Mouse (Mus musculus) left cerebral cortex, postnatal 25 days (tissue): ENCODE results near the gene Slc6a6. TPM values are rescaled to one million over a fixed set of nuclear protein-coding genes. Genes with fewer than 3 reads are reported as not detected.
A peak's percentile ranks its signal among the peaks of the same experiment; 100 is the strongest.

Source experiments
- DNase-seq, 2 experiments: peaks; one replicate each; pipeline ENCODE4 v3.0.0; 2022; ENCODE audit warnings: low spot score in 2 of 2, mixed read lengths in 1 of 2
- intact Hi-C: fragments of 180-260 bp; cut with DNase I; formaldehyde crosslinking; loops from one replicate; pipeline ENCODE4 v1.15.1; 2025
- total RNA-seq, 2 experiments: library from RNA; stranded (reverse); gene quantifications; 2 replicates each; pipeline ENCODE4 v1.2.3; 2021

The Slc6a6 gene
- total RNA-seq, 2 experiments from 2014 or later, result 128 to 149 TPM

GRCm38 (mm10) chr6:91715023-91715422 lies 31.2 kb downstream of the Slc6a6 start:
- intact Hi-C loops, result no loop called here
- no peak for DNase-seq

DNA sequence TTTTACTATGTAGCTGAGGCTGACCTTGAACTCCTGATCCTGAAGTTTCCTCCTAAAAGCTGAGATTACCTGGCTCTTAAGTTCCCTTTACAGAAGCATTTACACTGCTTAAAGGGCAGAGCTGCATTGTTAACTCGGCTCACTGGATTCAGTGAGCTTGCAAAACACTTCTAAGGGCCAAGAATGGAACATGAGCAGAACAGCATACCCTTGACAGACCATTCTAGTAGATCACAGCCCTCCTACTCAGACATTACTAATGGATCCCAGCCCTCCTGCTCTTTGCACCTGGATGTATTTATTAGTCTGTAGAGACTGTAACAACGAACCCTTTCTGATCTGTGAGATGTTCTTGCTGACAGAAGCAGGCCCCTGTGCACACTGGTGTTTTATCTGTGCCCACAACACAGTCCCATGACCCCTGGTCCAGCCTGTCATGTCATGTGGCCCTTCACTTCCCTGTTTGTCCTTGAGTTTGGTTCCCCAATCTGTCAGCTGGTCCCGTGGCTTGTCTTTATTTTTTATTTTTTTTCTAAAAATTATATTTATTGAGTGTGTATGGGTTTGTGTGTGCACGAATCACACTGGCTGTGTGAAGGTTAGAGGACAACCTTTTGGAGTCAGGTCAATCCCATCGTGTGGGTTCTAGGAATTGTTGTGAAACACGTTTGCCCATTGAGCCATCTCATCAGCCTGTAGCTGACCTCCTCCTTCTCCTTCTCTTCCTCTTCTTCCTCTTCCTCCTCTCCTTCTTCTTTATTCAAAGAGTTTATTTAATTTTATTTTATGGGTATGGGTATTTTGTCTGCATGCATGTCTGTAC lies 32.3 kb downstream of the Slc6a6 start:
- intact Hi-C loops, result no loop called here
- no peak for DNase-seq

DNA sequence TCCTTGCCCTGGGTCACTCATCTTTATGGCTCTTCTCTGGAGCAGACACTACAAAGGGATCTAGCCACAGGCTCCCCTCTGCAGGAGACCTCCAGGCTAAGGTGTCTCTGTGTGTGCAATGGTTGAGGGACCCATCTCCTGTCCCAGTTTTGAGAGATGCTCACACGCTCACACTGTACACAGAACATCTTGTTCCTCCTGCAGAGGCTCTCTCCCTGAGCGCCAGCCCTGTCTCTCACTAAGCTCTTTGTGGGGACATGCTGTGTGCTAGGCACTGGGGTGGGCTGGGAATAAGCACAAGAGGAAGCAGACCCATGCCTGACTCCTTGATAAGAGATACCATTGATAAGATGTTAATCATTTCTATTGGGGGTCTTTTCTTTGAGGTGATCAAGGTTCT lies 34.2 kb downstream of the Slc6a6 start:
- no peak for DNase-seq
- intact Hi-C loops, result loop anchor here (2.0 kb wide), 1 partner anchor 33 kb away; the partner anchor contains the start of gene Slc6a6

- DNase-seq, result no peak
- intact Hi-C loops, result loop anchor here (2.0 kb wide), 1 partner anchor 34 kb away; the partner anchor contains the start of gene Slc6a6
Measured at GRCm38 (mm10) chr6:91718603-91719002, 34.8 kb downstream of the Slc6a6 start.

- DNase-seq, result peak; percentile 62 to 86
- intact Hi-C loops, result loop anchor here (2.0 kb wide), 1 partner anchor 34 kb away; the partner anchor contains the start of gene Slc6a6
Measured at GRCm38 (mm10) chr6:91719042-91719747, 35.3 kb downstream of the Slc6a6 start.

DNA sequence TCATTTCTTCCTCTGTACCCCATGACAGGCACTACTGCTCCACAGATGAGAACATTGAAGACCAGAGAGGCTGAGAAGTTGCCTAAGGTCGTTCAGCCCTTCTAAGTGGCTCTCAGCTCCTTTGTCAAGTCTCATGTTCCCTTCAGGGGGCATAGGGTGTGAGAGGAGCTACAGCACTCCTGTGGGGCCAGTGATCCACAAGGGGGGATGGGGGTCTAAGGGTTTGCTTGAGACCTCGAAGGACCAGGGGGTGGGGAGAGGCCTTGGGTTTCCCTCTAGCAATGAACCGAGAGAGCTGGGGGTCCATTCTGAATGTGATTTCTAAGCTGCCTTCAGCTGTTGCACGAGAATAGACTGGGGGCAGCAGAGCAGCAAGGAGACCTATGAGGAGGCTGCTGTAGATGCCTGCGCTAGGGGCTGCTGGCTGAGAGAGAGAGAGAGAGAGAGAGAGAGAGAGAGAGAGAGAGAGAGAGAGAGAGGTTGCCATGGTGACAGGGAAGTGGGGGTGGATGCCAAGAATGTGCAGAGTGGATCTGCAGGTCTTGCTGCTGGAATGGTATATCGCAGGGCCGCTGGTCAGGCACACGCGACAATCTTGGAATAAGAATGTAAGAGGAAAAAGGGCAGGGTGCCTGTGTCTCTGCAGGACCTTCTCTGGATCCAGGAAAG lies 36.1 kb downstream of the Slc6a6 start:
- DNase-seq, result peak; percentile 54 to 87
- intact Hi-C loops, result loop anchor here (2.0 kb wide), 1 partner anchor 35 kb away; the partner anchor contains the start of gene Slc6a6

GRCm38 (mm10) chr6:91720588-91721214 lies 36.8 kb downstream of the Slc6a6 start:
- intact Hi-C loops, result no loop called here
- no peak for DNase-seq

DNA sequence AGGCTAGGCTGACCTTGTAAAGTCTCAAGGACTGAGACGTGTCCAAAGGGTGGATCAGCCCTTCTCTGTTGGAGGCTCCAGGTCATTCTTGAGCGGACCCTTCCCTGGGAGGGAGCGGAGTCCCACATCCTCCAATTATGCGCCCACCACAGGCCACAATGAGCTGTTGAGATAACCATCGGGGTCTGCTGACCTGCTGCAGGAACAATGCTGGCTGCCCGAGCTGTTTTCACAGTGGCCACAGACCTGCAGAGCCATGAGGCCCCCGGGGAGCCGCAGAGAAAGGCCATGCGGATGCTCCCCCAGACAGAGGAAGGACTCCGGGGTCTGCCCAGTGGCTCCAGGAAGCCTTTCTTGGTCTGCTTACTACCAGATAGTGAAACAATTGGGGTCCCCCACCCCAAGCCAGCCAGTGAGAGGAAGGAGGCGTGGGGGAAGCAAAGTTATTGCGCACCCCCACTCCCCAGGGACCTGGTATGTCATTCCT lies 37.4 kb downstream of the Slc6a6 start:
- intact Hi-C loops, result no loop called here

GRCm38 (mm10) chr6:91727361-91727760 lies 43.5 kb downstream of the Slc6a6 start:
- intact Hi-C loops, result no loop called here
- DNase-seq, result no peak

More for the DNA sequence above, 37.4 kb downstream of the Slc6a6 start:
- DNase-seq, result no peak

DNA sequence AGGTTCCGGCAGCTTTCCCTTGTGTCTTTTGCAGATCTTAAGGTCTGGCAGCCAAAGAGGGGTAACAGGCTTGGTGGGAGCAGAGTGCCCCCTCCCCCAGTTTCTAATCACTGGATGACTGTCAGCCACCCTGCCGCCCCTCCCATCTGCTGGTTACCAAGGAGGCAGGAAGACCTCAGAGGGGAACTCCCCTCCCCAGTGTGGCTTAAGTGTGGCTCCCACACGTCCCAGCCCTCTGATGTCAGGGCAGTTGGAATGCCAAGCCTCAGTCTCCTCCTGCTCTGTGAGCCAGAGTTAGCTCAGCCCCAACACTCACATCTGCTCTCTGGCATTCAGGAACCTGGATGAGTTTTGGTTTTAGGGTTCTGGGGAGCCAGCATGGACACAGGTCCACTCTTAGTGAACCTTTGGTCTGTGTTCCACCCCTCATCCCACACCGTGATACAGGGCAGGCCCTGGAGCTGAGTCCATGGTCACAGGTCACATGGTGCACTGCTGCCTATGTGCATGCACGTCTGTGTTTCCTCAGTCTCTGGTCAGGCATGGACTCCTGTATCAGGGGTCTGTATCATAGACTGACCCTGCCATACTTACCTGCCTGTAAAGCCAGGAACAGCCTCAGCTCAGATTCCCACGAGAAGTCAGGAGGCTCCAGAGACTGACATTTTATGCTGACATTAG lies 45.2 kb downstream of the Slc6a6 start:
- DNase-seq, result no peak
- intact Hi-C loops, result no loop called here

- peak in 1 of 2 experiments; percentile 53 for DNase-seq
- intact Hi-C loops, result no loop called here
Measured at GRCm38 (mm10) chr6:91729677-91730127, 45.8 kb downstream of the Slc6a6 start.

GRCm38 (mm10) chr6:91732138-91732537 lies 48.3 kb downstream of the Slc6a6 start:
- peak in 1 of 2 experiments; percentile 40 for DNase-seq
- intact Hi-C loops, result no loop called here

- intact Hi-C loops, result no loop called here
- DNase-seq, result no peak
Measured at GRCm38 (mm10) chr6:91736471-91736870, 52.6 kb downstream of the Slc6a6 start.

GRCm38 (mm10) chr6:91737451-91737850 lies 53.6 kb downstream of the Slc6a6 start:
- DNase-seq, result no peak
- intact Hi-C loops, result no loop called here

GRCm38 (mm10) chr6:91738058-91738457 lies 54.2 kb downstream of the Slc6a6 start:
- intact Hi-C loops, result no loop called here

GRCm38 (mm10) chr6:91741046-91741445 lies 57.2 kb downstream of the Slc6a6 start:
- peak; percentile 54 to 59 for DNase-seq
- intact Hi-C loops, result loop anchor here (1.0 to 2.0 kb wide), 2 partner anchors 165 to 214 kb away; no protein-coding TSS in a partner anchor

More at GRCm38 (mm10) chr6:91738058-91738457, 54.2 kb downstream of the Slc6a6 start:
- DNase-seq, result no peak

DNA sequence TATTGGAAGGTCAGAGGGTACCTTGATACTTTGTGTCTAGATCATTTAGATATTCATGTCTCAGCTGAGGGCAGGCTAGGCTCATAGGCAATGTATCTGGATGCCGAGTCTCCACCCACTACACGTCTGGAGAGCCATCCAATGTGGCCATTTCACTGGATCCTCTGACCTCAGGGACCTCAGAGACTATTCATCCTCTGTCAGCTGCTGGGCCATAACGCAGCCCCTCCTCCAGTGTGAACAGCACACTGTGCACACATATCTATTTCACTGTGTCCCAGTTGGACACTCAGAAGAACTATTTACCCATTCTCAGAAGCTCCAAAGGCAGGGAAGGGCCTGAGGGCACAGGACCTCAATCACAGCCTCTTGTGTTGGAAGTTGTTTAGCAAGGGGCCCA lies 58.6 kb downstream of the Slc6a6 start:
- no peak for DNase-seq

GRCm38 (mm10) chr6:91742995-91743394 lies 59.1 kb downstream of the Slc6a6 start:
- intact Hi-C loops, result no loop called here
- no peak for DNase-seq

More for the DNA sequence above, 58.6 kb downstream of the Slc6a6 start:
- intact Hi-C loops, result no loop called here

GRCm38 (mm10) chr6:91743886-91744285 lies 60.0 kb downstream of the Slc6a6 start:
- intact Hi-C loops, result no loop called here
- DNase-seq, result no peak
